Mouse (Mus musculus): ENCODE results near the gene Map3k1. TPM values are rescaled to one million over a fixed set of nuclear protein-coding genes. Genes with fewer than 3 reads are reported as not detected.
"Not testable (repeated sequence)": the region's sequence is repeated elsewhere in the genome, so short reads cannot be mapped to it uniquely, and the experiment has no call there.

The Map3k1 gene
- total RNA-seq, 2 experiments from 2014 or later, result 7.6 to 10.1 TPM

- Histone ChIP-seq H3K27ac (no peak overlapping the region), H3K4me3 (no peak overlapping the region)
- TF ChIP-seq CTCF (IDR thresholded peaks at IDR 0.05), result no peak
- no peak for DNase-seq
- intact Hi-C loops (cut with DNase I), result no loop called here
Observed at GRCm38 (mm10) chr13:111745216-111745615, 63.6 kb downstream of the Map3k1 start.

GRCm38 (mm10) chr13:111744233-111745000 is 64.4 kb downstream of the Map3k1 start:
- intact Hi-C loops (cut with DNase I), result loop anchor here (5.0 kb wide), 1 partner anchor 172 kb away; no protein-coding TSS in a partner anchor
- no peak for TF ChIP-seq CTCF (IDR thresholded peaks at IDR 0.05)
- no peak overlapping the region for H3K4me3 ChIP-seq

GRCm38 (mm10) chr13:111741991-111742615 is 66.7 kb downstream of the Map3k1 start:
- H3K4me3 ChIP-seq, result no peak overlapping the region
- intact Hi-C loops (cut with DNase I), result loop anchor here (1.0 to 5.0 kb wide), 2 partner anchors 170 to 281 kb away; no protein-coding TSS in a partner anchor
- peak; percentile 77 for TF ChIP-seq CTCF (IDR thresholded peaks at IDR 0.05)
- no peak overlapping the region for H3K27ac ChIP-seq
- no peak for DNase-seq

More at GRCm38 (mm10) chr13:111744233-111745000, 64.4 kb downstream of the Map3k1 start:
- H3K27ac ChIP-seq, result no peak overlapping the region
- no peak for DNase-seq

- intact Hi-C loops (cut with DNase I), result loop anchor here (5.0 kb wide), 1 partner anchor 169 kb away; no protein-coding TSS in a partner anchor
- TF ChIP-seq CTCF (IDR thresholded peaks at IDR 0.05), result no peak
- DNase-seq, result no peak
- no peak overlapping the region for H3K27ac ChIP-seq
- H3K4me3 ChIP-seq, result no peak overlapping the region
Observed at GRCm38 (mm10) chr13:111741204-111741990, 67.4 kb downstream of the Map3k1 start.

GRCm38 (mm10) chr13:111726898-111727297 is 81.9 kb downstream of the Map3k1 start:
- Histone ChIP-seq H3K4me3 (no peak overlapping the region), H3K27ac (no peak overlapping the region)
- TF ChIP-seq CTCF (IDR thresholded peaks at IDR 0.05), result no peak
- intact Hi-C loops (cut with DNase I), result no loop called here
- DNase-seq, result no peak

GRCm38 (mm10) chr13:111725165-111726077 is 83.4 kb downstream of the Map3k1 start:
- Histone ChIP-seq H3K4me3 (peak overlapping the region; percentile 78), H3K27ac (peak overlapping the region; percentile 95)
- no peak for TF ChIP-seq CTCF (IDR thresholded peaks at IDR 0.05)
- peak; percentile 99 for DNase-seq
- intact Hi-C loops (cut with DNase I), result loop anchor here (2.0 kb wide), 1 partner anchor 235 kb away; the partner anchor contains the start of gene Gpbp1

- intact Hi-C loops (cut with DNase I), result loop anchor here (2.0 to 5.0 kb wide), 2 partner anchors 37 to 234 kb away; partner anchors contain the start of gene Gpbp1
- TF ChIP-seq CTCF (IDR thresholded peaks at IDR 0.05), result no peak
Observed at GRCm38 (mm10) chr13:111724811-111725164, 84.0 kb downstream of the Map3k1 start.

GRCm38 (mm10) chr13:111719726-111720125 is 89.1 kb downstream of the Map3k1 start:
- H3K4me3 ChIP-seq, result no peak overlapping the region
- intact Hi-C loops (cut with DNase I), result loop anchor here (5.0 kb wide), 1 partner anchor 32 kb away; no protein-coding TSS in a partner anchor
- no peak overlapping the region for H3K27ac ChIP-seq
- TF ChIP-seq CTCF (IDR thresholded peaks at IDR 0.05), result no peak
- no peak for DNase-seq

More at GRCm38 (mm10) chr13:111724811-111725164, 84.0 kb downstream of the Map3k1 start:
- H3K27ac ChIP-seq, result peak overlapping the region; percentile 95
- no peak for DNase-seq
- H3K4me3 ChIP-seq, result peak overlapping the region; percentile 78

- intact Hi-C loops (cut with DNase I), result no loop called here
Observed at GRCm38 (mm10) chr13:111710531-111710930, 98.3 kb downstream of the Map3k1 start.

GRCm38 (mm10) chr13:111703952-111704351 is 104.8 kb downstream of the Map3k1 start:
- H3K4me3 ChIP-seq; intact Hi-C loops (cut with DNase I): not testable (repeated sequence)

More at GRCm38 (mm10) chr13:111710531-111710930, 98.3 kb downstream of the Map3k1 start:
- DNase-seq, result no peak
- Histone ChIP-seq H3K4me3 (no peak overlapping the region), H3K27ac (no peak overlapping the region)
- TF ChIP-seq CTCF (IDR thresholded peaks at IDR 0.05), result no peak

GRCm38 (mm10) chr13:111703396-111703795 is 105.4 kb downstream of the Map3k1 start:
- intact Hi-C loops (cut with DNase I), result no loop called here
- Histone ChIP-seq H3K27ac (no peak overlapping the region), H3K4me3 (no peak overlapping the region)
- no peak for DNase-seq
- TF ChIP-seq CTCF (IDR thresholded peaks at IDR 0.05), result no peak

More at GRCm38 (mm10) chr13:111703952-111704351, 104.8 kb downstream of the Map3k1 start:
- H3K27ac ChIP-seq, DNase-seq: not testable (repeated sequence)

Other genes starting within 250 kb of the Map3k1 start
- not detected for gene Gm10198, start 216.2 kb downstream of the Map3k1 start, total RNA-seq (2021)
- 10 to 100 TPM; 11.6 to 12.7 TPM for gene Mier3, start 128.0 kb downstream of the Map3k1 start, total RNA-seq (2021)